Mouse (Mus musculus) kidney, adult 2 months (tissue): ENCODE results near the gene Rsrp1. TPM values are rescaled to one million over a fixed set of nuclear protein-coding genes. Genes with fewer than 3 reads are reported as not detected.

ENCODE experiments used
- DNase-seq: peaks from one replicate; pipeline ENCODE4 v3.0.0; 2021
- H3K27ac ChIP-seq: fragments of 200-500 bp; 2 replicates; pipeline ENCODE4 v1.5.1; 2012; ENCODE audit warnings: low read depth, low read length, control low read depth, inconsistent platforms; ENCODE audit not compliant: insufficient read depth
- H3K27me3 ChIP-seq: fragments of 200-500 bp; replicated peaks from 2 replicates; pipeline ENCODE4 v1.6.1; 2012; ENCODE audit warnings: mild to moderate bottlenecking, moderate library complexity, low read length, inconsistent platforms; ENCODE audit not compliant: control insufficient read depth, insufficient read depth
- H3K36me3 ChIP-seq: fragments of 200-500 bp; 2 replicates; pipeline ENCODE4 v1.6.1; 2012; ENCODE audit warnings: mild to moderate bottlenecking, moderate library complexity, low read length, inconsistent platforms; ENCODE audit not compliant: control insufficient read depth, insufficient read depth
- H3K4me1 ChIP-seq: fragments of 200-500 bp; 2 replicates; pipeline ENCODE4 v1.6.1; 2011; ENCODE audit warnings: low read length; ENCODE audit not compliant: control insufficient read depth, insufficient read depth
- H3K4me3 ChIP-seq: fragments of 200-500 bp; 2 replicates; pipeline ENCODE4 v1.5.1; 2011; ENCODE audit warnings: mild to moderate bottlenecking, low read depth, low read length, control low read depth; ENCODE audit not compliant: insufficient read depth
- CTCF ChIP-seq: fragments of 200-500 bp; conservative IDR thresholded peaks from 2 replicates; pipeline ENCODE4 v1.5.1; 2011; ENCODE audit warnings: low read depth, mild to moderate bottlenecking, control low read depth, low read length, moderate library complexity, mixed read lengths; ENCODE audit not compliant: insufficient read depth, insufficient read length
- POLR2A ChIP-seq: fragments of 200-500 bp; IDR thresholded peaks from one replicate; pipeline ENCODE4 v1.6.1; 2011; ENCODE audit warnings: low read depth, low read length, control low read depth
- WGBS: fragments of 180-500 bp; shearing (Covaris S2); methylation state at CpG from one replicate; pipeline ENCODE4 v1.1.7; 2018; 5-methylcytosine and 5-hydroxymethylcytosine counted together
- polyA plus RNA-seq: library from polyadenylated mRNA; depleted of rRNA; stranded (reverse); fragments of >200 nt; gene quantifications from 2 replicates; pipeline ENCODE4 v1.2.3, GENCODE M21; 2012

The Rsrp1 gene
- polyA plus RNA-seq, 1 experiment: 172 TPM

GRCm38 (mm10) chr4:134921703-134922102 is 1.7 kb upstream of the Rsrp1 start:
- H3K4me3 ChIP-seq: no peak overlapping the region
- DNase-seq: no peak
- peaks cover 11% of the 10 kb centered on the region for H3K36me3 ChIP-seq
- peaks cover 10% of the 10 kb centered on the region; the same call in 1 of the 2 replicates for H3K4me1 ChIP-seq
- no peak for TF ChIP-seq CTCF
- TF ChIP-seq POLR2A: no peak
- no peaks in the 10 kb centered on the region for H3K27me3 ChIP-seq
- H3K27ac ChIP-seq: no peak overlapping the region
- WGBS: 95% methylated on average over 4 of the region's 4 CpGs

DNA sequence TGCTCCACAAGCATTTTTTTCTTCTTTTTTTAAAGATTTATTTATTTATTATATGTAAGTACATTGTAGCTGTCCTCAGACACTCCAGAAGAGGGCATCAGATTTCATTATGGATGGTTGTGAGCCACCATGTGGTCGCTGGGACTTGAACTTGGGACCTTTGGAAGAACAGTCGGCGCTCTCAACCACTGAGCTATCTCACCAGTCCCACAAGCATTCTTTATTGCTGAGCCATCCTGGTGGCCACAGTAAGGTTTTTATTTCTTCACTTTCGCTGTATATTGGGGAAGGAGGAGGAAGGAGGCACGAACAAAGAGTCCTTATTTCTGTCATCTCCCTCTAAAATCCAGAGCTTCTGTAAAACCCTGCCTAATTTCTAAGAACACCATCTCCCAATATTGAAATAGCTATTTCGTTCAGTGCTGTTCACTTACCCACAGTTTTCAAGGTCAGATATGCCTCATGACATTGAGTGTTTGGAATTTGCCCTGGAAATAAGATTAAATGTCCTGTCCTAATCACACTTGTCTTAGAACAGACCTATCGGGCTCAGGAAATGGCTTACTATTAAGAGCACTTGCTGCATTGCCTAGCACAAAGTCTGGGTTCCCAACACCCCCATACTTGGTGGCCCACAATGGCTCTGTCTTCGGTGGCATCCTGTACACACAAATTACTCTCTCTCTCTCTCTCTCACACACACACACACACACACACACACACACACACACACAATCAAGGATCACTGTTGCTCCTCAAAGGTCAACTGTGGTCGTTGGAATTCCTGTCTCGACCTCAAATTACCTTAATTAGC is 1.1 kb upstream of the Rsrp1 start:
- 45% methylated on average over 10 of the region's 10 CpGs for WGBS
- H3K27me3 ChIP-seq: no peaks in the 10 kb centered on the region
- peak overlapping the region; percentile 59 for H3K4me3 ChIP-seq
- H3K36me3 ChIP-seq: peaks cover 15% of the 10 kb centered on the region
- peak overlapping the region; percentile 98 for H3K27ac ChIP-seq
- DNase-seq: no peak
- no peak for TF ChIP-seq CTCF
- no peak for TF ChIP-seq POLR2A
- H3K4me1 ChIP-seq: peaks cover 10% of the 10 kb centered on the region; the same call in 1 of the 2 replicates

DNA sequence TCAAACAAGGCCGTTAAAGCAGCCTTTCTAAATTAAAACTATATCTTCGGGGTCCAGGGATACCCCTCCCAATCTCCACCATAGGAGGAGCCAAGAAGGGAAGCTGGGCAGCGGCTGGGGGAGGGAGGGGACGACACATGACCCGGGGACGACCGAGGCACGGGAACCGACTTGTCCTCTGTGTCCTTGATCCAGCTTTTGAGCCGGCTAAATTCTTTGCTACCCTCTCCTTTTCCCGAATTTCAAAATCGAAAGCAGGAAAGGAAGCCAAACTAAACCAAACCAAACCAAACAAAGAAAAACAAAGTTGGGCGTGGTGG is 507 bp upstream of the Rsrp1 start:
- Histone ChIP-seq H3K27ac (peak overlapping the region; percentile 98), H3K36me3 (peaks cover 17% of the 10 kb centered on the region), H3K4me1 (peaks cover 10% of the 10 kb centered on the region; the same call in 1 of the 2 replicates), H3K4me3 (peak overlapping the region; percentile 59), H3K27me3 (no peaks in the 10 kb centered on the region)
- TF ChIP-seq CTCF (no peak), POLR2A (peak; percentile 13)
- under 1% methylated on average over 13 of the region's 13 CpGs for WGBS
- peak; percentile 85 for DNase-seq

DNA sequence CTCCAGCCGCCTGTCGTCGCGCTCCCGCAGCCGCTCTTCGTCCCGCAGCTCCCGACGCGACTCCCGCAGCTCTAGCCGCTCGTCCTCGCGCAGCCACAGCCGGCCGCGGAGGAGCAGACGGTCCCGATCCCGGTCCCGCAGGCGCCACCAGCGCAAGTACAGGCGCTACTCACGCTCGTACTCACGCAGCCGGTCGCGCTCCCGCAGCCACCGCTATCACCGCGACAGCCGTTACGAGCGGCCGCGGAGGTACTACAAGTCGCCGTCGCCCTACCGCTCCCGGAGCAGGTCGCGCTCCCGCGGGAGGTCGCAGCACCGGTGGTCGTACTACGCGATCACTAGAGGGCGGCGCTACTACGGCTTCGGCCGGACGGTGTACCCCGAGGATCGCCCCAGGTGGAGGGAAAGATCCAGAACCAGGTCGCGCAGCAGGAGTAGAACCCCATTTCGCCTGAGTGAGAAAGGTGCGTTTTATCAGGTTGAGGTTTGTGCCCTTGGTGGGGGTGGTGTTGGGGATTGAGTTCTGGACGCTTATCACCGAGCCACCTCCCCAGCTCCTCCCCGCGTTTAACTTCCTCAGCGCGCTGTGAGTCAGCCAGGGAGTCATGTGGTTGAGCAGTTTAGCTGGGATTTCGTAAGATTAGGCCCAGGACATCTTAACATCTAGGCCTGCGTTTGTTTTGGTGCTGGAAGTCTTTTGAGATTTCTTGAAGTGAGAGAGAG is 788 bp downstream of the Rsrp1 start:
- Histone ChIP-seq H3K4me1 (peaks cover 7% of the 10 kb centered on the region; the same call in 1 of the 2 replicates), H3K27me3 (no peaks in the 10 kb centered on the region), H3K27ac (peak overlapping the region; percentile 88), H3K4me3 (peak overlapping the region; percentile 77), H3K36me3 (peaks cover 18% of the 10 kb centered on the region)
- TF ChIP-seq POLR2A: no peak
- TF ChIP-seq CTCF: no peak
- peak; percentile 71 for DNase-seq
- WGBS: under 1% methylated on average over 75 of the region's 75 CpGs

DNA sequence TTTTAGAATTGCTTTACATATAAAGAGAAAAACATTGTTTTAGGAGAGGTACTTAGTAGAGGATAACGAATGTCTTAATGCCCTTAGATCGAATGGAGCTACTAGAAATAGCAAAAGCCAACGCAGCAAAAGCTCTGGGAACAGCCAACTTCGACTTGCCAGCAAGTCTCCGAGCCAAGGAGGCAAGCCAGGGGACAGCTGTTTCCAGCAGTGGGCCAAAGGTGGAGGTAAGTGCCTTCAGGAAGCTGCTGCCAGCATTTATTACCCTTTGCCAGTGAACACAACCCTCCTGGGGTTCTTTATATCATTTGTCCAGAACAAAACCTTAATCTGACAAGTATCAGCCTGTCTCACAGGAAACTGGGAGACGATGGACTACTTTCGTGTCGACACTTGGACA is 1.8 kb downstream of the Rsrp1 start:
- 12% methylated on average over 8 of the region's 8 CpGs for WGBS
- peak overlapping the region; percentile 44 for H3K4me3 ChIP-seq

DNA sequence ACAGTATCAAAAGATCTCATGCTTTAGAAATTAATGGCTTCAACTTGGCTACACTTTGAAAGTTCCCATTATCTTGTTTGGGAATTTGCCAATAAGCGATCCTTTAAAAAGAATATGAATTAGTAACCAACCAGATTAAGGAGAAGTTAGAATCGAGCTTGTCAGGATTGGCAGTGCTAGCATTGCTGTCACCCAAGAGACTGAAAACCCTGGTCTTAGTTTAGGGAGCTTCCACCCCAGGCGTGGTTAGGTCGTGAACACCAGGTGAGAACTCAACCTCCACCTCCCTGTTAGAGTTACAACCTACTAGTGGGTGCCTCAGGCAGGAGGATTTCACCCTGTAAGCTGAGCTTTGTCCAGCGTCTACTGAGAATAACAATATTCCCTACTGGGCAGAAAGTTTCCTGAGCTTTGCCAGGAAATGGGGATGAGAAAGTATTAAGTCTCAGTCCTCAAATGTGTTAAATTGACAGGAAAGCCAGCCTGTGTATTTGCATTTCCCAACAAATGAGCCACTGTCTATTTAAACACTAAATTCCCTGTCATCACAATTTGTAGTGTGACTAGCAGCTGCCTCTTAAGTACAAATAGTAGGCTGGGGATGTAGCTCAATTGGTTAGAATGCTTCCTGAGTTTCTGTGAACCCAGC is 4.5 kb downstream of the Rsrp1 start:
- Histone ChIP-seq H3K4me1 (peaks cover 7% of the 10 kb centered on the region; the same call in 1 of the 2 replicates), H3K27ac (no peak overlapping the region), H3K27me3 (no peaks in the 10 kb centered on the region), H3K4me3 (no peak overlapping the region), H3K36me3 (peaks cover 18% of the 10 kb centered on the region)
- WGBS: 52% methylated on average over 5 of the region's 5 CpGs
- peak; percentile 23 for DNase-seq
- no peak for TF ChIP-seq POLR2A
- TF ChIP-seq CTCF: no peak

More for the DNA sequence above, 1.8 kb downstream of the Rsrp1 start:
- DNase-seq: peak; percentile 68
- H3K36me3 ChIP-seq: peaks cover 18% of the 10 kb centered on the region
- no peaks in the 10 kb centered on the region for H3K27me3 ChIP-seq
- H3K4me1 ChIP-seq: peaks cover 7% of the 10 kb centered on the region; the same call in 1 of the 2 replicates
- H3K27ac ChIP-seq: no peak overlapping the region
- no peak for TF ChIP-seq POLR2A
- TF ChIP-seq CTCF: no peak

DNA sequence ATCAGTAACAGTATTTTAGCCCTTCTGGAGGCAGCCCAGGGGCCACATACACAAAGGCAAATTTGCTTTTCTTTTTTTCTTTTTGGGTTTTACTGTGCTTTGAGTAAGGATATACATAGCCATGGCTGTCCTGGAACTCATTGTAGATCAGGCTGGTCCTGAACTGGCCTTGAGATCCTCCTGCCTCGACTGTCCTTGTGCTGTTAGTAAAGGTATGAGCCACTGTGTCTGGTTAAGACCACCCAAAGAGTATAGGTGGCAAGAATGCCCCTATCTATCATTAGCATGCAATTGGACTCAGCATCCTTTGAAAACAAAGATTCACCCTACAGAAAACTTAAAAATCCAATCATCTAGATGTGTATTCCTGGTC is 5.1 kb downstream of the Rsrp1 start:
- Histone ChIP-seq H3K4me3 (no peak overlapping the region), H3K4me1 (peaks cover 7% of the 10 kb centered on the region; the same call in 1 of the 2 replicates), H3K27me3 (no peaks in the 10 kb centered on the region), H3K27ac (no peak overlapping the region), H3K36me3 (peaks cover 18% of the 10 kb centered on the region)
- TF ChIP-seq CTCF (no peak), POLR2A (no peak)
- 78% methylated on average over 1 of the region's 1 CpGs for WGBS
- no peak for DNase-seq
